Mouse (Mus musculus): Measurements from ENCODE around the gene Bahcc1. TPM values are rescaled to one million over a fixed set of nuclear protein-coding genes. Genes with fewer than 3 reads are reported as not detected.

Gene Bahcc1
- total RNA-seq, 2 experiments from 2014 or later, result 17.6 to 19.0 TPM

GRCm38 (mm10) chr11:120313906-120314685, 81.3 kb downstream of the Bahcc1 start:
- DNase-seq (ENCODE audit: low spot score in 2 of 2), result no peak

- no peak for DNase-seq (ENCODE audit: low spot score in 2 of 2)
These were observed 82.1 kb downstream of the Bahcc1 start for GRCm38 (mm10) chr11:120314721-120315415.

- DNase-seq (ENCODE audit: low spot score in 2 of 2), result no peak
These were observed 82.6 kb downstream of the Bahcc1 start for GRCm38 (mm10) chr11:120315416-120315761.

- DNase-seq (ENCODE audit: low spot score in 2 of 2), result peak; percentile 94 to 96
These were observed 83.3 kb downstream of the Bahcc1 start for GRCm38 (mm10) chr11:120315832-120316689.

GRCm38 (mm10) chr11:120316690-120317254, 84.0 kb downstream of the Bahcc1 start:
- DNase-seq (ENCODE audit: low spot score in 2 of 2), result no peak

GRCm38 (mm10) chr11:120317456-120317855, 84.7 kb downstream of the Bahcc1 start:
- no peak for DNase-seq (ENCODE audit: low spot score in 2 of 2)

- DNase-seq (ENCODE audit: low spot score in 2 of 2), result no peak
These were observed 86.6 kb downstream of the Bahcc1 start for GRCm38 (mm10) chr11:120319310-120319709.

- DNase-seq (ENCODE audit: low spot score in 2 of 2), result no peak
These were observed 87.4 kb downstream of the Bahcc1 start for GRCm38 (mm10) chr11:120320156-120320555.

- no peak for DNase-seq (ENCODE audit: low spot score in 2 of 2)
These were observed 102.8 kb downstream of the Bahcc1 start for GRCm38 (mm10) chr11:120335431-120336021.

GRCm38 (mm10) chr11:120337447-120337846, 104.7 kb downstream of the Bahcc1 start:
- DNase-seq (ENCODE audit: low spot score in 2 of 2), result no peak

GRCm38 (mm10) chr11:120338786-120339185, 106.0 kb downstream of the Bahcc1 start:
- DNase-seq (ENCODE audit: low spot score in 2 of 2), result no peak

GRCm38 (mm10) chr11:120339978-120340513, 107.3 kb downstream of the Bahcc1 start:
- no peak for DNase-seq (ENCODE audit: low spot score in 2 of 2)

GRCm38 (mm10) chr11:120341661-120342060, 108.9 kb downstream of the Bahcc1 start:
- no peak for DNase-seq (ENCODE audit: low spot score in 2 of 2)

Small RNA genes lying within 50 kb of the gene (microRNA-seq; reads per million reads assigned to microRNA genes)
- gene Gm47297, result 0 reads per million in 2 experiments

Other genes starting within 250 kb of the Bahcc1 start
- gene Aatk, start 185.8 kb upstream of the Bahcc1 start, total RNA-seq (2021), result 100 to 1,000 TPM; 205 to 215 TPM
- gene Cep131, start 146.1 kb upstream of the Bahcc1 start, total RNA-seq (2021), result 10 to 100 TPM; 31.7 to 32.5 TPM
- gene Tepsin, start 134.2 kb upstream of the Bahcc1 start, total RNA-seq (2021), result 10 to 100 TPM; 13.9 to 17.9 TPM
- gene Ndufaf8, start 134.0 kb upstream of the Bahcc1 start, total RNA-seq (2021), result 10 to 100 TPM; 38.6 to 39.3 TPM
- 10 to 100 TPM; 81.4 to 86.5 TPM for gene Slc38a10, start 81.6 kb upstream of the Bahcc1 start, total RNA-seq (2021)
- gene Actg1, start 115.6 kb downstream of the Bahcc1 start, total RNA-seq (2021), result 1,000 to 10,000 TPM; 1,279 to 1,291 TPM
- gene Fscn2, start 128.6 kb downstream of the Bahcc1 start, total RNA-seq (2021), result under 1 TPM in 1 of 2 experiments, not detected in 1; 0.61 TPM
- gene Faap100, start 145.8 kb downstream of the Bahcc1 start, total RNA-seq (2021), result 10 to 100 TPM; 16.7 to 18.4 TPM
- gene Nploc4, start 204.8 kb downstream of the Bahcc1 start, total RNA-seq (2021), result 10 to 100 TPM; 60.0 to 61.9 TPM
- gene Tspan10, start 209.7 kb downstream of the Bahcc1 start, total RNA-seq (2021), result not detected
- under 1 TPM; 0.43 to 0.82 TPM for gene Pde6g, start 220.6 kb downstream of the Bahcc1 start, total RNA-seq (2021)
- 10 to 100 TPM; 13.1 to 13.5 TPM for gene Oxld1, start 225.1 kb downstream of the Bahcc1 start, total RNA-seq (2021)
- 10 to 100 TPM; 24.6 to 32.9 TPM for gene Ccdc137, start 225.2 kb downstream of the Bahcc1 start, total RNA-seq (2021)
- gene Arl16, start 234.7 kb downstream of the Bahcc1 start, total RNA-seq (2021), result 10 to 100 TPM; 53.0 to 53.6 TPM

All from layer of hippocampus, adult 18-20 months (tissue).